Mouse (Mus musculus) urinary bladder, postnatal 36 days (tissue): ENCODE measurements around the gene Adam8.

ENCODE experiments used
- DNase-seq, 2 experiments: peaks; one replicate each; pipeline ENCODE4 v3.0.0; 2022; ENCODE audit warnings: low spot score in 2 of 2, mixed read lengths in 1 of 2

Adam8 gene

DNA sequence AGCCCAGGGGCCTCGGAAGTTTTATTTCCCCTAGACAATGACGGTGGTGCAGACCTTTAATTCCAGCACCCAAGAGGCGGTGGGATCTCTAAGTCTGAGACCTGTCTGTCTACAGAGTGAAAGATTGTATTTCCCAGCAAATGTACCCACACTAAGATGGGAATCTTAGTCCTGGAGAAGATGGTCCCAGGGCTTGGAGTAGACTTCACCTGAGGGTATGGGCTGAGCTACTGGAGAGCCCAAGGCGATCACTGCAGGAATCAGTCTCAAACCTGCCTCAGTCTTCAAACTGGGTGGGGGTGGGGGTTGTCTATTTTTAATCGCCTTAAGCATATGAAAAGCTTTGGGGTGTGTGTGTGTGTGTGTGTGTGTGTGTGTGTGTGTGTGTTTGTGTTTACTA, 46.3 kb downstream of the Adam8 start:
- DNase-seq, result no peak

DNA sequence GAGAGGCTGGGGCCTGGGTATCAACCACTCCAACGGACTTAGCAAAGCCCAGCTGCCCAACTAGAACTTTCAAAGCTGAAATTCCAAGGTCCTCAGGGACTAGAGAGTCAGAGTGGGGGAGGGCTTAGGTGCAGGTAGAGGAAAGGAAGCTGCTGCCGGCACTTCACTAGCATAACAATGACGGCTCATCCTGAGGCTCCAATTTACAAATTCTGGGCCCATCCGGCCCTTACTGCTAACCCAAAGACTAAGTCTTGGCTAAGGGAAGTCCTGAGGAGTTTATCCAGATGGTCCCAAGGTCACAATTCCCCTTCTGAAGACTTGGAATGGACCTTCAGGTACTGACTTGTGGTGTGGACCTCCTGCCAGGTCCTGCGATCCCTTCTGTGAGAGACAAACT, 46.8 kb downstream of the Adam8 start:
- DNase-seq, result no peak

DNA sequence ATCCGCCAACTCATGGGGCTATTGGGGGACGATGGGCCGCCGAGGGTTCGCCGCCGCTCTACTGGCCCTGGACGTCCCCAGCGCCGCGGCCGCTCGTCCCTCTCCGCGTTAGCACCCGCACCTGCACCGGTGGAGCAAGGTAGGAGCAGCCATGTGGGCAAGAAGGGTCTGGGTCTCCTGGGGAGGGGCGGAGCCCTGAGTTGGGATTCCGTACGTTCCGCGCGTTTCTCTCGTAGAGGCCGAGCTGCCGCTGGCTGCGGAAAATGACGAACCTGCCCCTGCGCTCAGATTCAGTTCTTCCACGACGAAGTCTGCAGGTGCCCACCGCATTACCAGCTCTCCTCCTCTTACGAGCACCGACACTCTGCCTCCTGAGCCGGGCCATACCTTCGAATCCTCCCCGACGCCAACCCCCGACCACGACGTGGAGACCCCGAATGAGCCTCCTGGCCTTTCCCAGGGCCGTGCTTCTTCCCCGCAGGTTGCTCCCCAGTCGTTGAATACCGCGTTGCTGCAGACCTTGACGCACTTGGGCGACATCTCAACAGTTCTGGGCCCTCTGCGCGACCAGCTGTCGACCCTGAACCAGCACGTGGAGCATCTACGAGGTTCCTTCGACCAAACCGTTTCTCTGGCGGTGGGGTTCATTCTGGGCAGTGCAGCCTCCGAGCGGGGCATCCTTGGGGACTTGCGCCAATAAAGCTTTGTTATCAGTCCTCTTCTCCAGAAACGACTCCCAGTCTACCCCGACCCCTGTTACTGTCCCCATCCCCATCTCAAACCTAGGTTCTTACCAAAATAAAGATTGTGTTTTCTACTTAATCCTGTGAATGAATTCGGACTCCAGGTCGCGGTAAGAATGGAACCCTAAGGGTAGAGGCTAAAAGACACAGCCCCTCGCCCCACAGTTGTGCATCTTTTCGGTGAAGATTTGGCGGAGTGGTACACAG, 47.8 kb downstream of the Adam8 start:
- DNase-seq, result no peak

DNA sequence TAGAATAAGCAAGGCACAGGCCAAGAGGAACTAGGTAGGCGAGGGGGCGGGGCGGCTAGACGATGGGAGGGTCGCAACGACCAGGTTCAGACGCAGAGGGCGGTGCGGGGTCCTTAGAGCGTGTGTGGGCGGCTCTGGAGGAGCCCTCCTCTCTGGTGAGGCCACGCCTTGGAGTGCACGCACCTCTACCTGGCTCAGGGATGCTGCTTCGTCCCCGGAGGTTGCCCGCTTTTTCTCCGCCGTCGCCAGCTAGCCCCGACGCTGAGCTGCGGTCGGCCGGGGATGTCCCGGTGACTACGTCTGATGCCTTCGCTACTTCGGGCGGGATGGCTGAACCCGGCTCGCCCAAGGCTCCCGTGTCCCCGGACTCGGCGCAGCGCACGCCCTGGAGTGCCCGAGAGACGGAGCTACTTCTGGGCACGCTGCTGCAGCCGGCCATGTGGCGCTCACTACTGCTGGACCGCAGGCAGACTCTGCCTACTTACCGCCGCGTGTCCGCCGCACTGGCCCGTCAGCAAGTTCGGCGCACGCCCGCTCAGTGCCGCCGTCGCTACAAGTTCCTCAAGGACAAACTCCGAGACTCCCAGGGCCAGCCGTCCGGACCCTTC, 48.6 kb downstream of the Adam8 start, which contains the start of gene Utf1:
Utf1 (plus strand) TSS at position 116 of the 608 bp plus-strand sequence.
- peak; percentile 13 to 20 for DNase-seq

GRCm38 (mm10) chr7:139940476-139941209, 51.7 kb downstream of the Adam8 start:
- no peak for DNase-seq

- DNase-seq, result no peak
Observed at GRCm38 (mm10) chr7:139937810-139938209, 54.6 kb downstream of the Adam8 start.

DNA sequence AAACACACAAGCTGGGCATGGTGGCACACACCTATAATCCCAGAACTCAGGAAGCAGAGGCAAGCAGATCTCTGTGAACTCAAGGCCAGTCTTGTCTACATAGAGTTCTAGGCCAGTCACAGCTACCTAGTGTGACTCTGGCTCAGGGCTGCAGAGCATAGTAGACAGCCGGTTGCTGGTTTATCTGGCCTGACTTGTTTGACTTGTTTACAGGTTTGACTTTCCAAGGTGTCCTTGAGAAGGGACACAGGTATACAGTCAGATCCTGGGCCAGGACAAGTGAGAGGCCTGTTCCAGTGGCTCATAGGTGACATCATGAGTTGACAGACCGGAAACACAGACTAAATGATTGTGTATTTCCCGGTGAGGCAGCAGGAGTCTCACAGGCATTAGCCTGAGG, 55.2 kb downstream of the Adam8 start:
- no peak for DNase-seq

DNA sequence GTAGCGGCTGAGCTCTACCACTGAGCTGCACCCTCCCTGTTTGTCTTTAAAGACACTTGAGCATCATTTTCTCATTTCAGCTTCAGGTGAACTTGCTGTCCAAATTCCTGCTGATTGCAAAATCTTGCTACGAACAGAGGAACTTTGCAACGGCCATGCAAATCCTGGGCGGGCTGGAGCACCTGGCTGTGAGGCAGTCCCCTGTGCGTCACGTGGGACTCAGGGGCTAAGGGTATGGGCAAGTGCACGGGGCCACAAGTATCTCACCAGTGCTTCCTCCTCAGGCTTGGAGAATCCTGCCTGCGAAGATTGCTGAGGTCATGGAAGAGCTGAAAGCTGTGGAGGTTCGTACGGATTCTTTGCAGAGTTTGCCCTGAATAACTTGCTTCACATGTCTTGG, 55.7 kb downstream of the Adam8 start:
- DNase-seq, result no peak

- no peak for DNase-seq
Observed at GRCm38 (mm10) chr7:139930732-139931131, 61.6 kb downstream of the Adam8 start.
